Comparison of ENCODE assay signal across 9 mouse cellular contexts in genomic region chr3:17785106-17786022, GRCm38 (mm10).
DNase-seq lines count a peak whose midpoint lies in the region; ATAC-seq and TF ChIP-seq lines count a peak whose summit lies in the region.
"Had no signal": no experiment of that assay in that cellular context is flagged by ENCODE, and none has a peak within 500 bp of the region (broad histone marks: within the 10 kb centered on the region; RNA-seq: fewer than 3 reads in every experiment).

No protein-coding gene starts in this region.

- peaks cover 66% of the 10 kb centered on the region for H3K27me3 ChIP-seq in heart, embryonic 10.5 days (ENCODE audit: insufficient read depth, poor library complexity, severe bottlenecking)
- H3K27me3 ChIP-seq in forebrain, postnatal 0 days (ENCODE audit: insufficient read depth, low read length) = no peaks in the 10 kb centered on the region
- H3K27me3 ChIP-seq in midbrain, embryonic 11.5 days (ENCODE audit: control insufficient read depth, insufficient read depth, low read length) = no peaks in the 10 kb centered on the region

- H3K27ac ChIP-seq in heart, embryonic 10.5 days = peak overlapping the region; percentile 59; the same call in 1 of the 2 replicates
- peak overlapping the region; percentile 99 for H3K27ac ChIP-seq in forebrain, postnatal 0 days (ENCODE audit: low read depth, low read length)
- H3K27ac ChIP-seq in midbrain, embryonic 11.5 days (ENCODE audit: low read depth, low read length) = peak overlapping the region; percentile 100

- DNase-seq in heart, embryonic 10.5 days (ENCODE audit: low spot score) = no peak
- no peak for DNase-seq in heart, adult 9 months (ENCODE audit: low spot score in 2 of 2)
- DNase-seq in R1 (ENCODE audit: low read depth, low spot score) = peak; percentile 58
- DNase-seq in forebrain, postnatal 0 days = peak; percentile 62
- peak; percentile 98 for DNase-seq in midbrain, embryonic 11.5 days (ENCODE audit: low spot score, missing footprints)
- DNase-seq in thymus, postnatal 36 days = no peak
- no peak for DNase-seq in gastrocnemius, postnatal 4 days (ENCODE audit: low spot score in 2 of 2)
- no peak for DNase-seq in ovary, postnatal 10 days (ENCODE audit: low spot score)
- DNase-seq: spleen, adult 18-20 months had no signal

- no peak for ATAC-seq in forebrain, postnatal 0 days
- peak; percentile 80 for ATAC-seq in midbrain, embryonic 11.5 days (ENCODE audit: low FRiP score)

- peak overlapping the region; percentile 89 for H3K9ac ChIP-seq in forebrain, postnatal 0 days
- peak overlapping the region; percentile 100 for H3K9ac ChIP-seq in midbrain, embryonic 11.5 days (ENCODE audit: low read length)

- 4% methylated on average over 21 of the region's 21 CpGs for WGBS in heart, embryonic 10.5 days
- 17% methylated on average over 21 of the region's 21 CpGs for WGBS in forebrain, postnatal 0 days
- WGBS in midbrain, embryonic 11.5 days = 1% methylated on average over 21 of the region's 21 CpGs

- TF ChIP-seq CTCF in forebrain, postnatal 0 days (IDR thresholded peaks at IDR 0.05; ENCODE audit: low read depth) = no peak

- H3K4me1 ChIP-seq in heart, embryonic 10.5 days = peaks cover 14% of the 10 kb centered on the region
- peaks cover 15% of the 10 kb centered on the region; the same call in 1 of the 2 replicates for H3K4me1 ChIP-seq in forebrain, postnatal 0 days (ENCODE audit: insufficient read depth)
- peaks cover 20% of the 10 kb centered on the region for H3K4me1 ChIP-seq in midbrain, embryonic 11.5 days (ENCODE audit: control insufficient read depth, insufficient read depth, low read length)

- no peaks in the 10 kb centered on the region for H3K9me3 ChIP-seq in heart, embryonic 10.5 days
- H3K9me3 ChIP-seq in forebrain, postnatal 0 days (ENCODE audit: low read length) = no peaks in the 10 kb centered on the region
- H3K9me3 ChIP-seq in midbrain, embryonic 11.5 days (ENCODE audit: control insufficient read depth, low read length) = no peaks in the 10 kb centered on the region

- no peaks in the 10 kb centered on the region for H3K36me3 ChIP-seq in heart, embryonic 10.5 days
- no peaks in the 10 kb centered on the region for H3K36me3 ChIP-seq in forebrain, postnatal 0 days (ENCODE audit: insufficient read depth)
- no peaks in the 10 kb centered on the region for H3K36me3 ChIP-seq in midbrain, embryonic 11.5 days (ENCODE audit: control insufficient read depth, insufficient read depth, low read length)

- H3K4me3 ChIP-seq in heart, embryonic 10.5 days = peak overlapping the region; percentile 59
- peak overlapping the region; percentile 46 for H3K4me3 ChIP-seq in forebrain, postnatal 0 days (ENCODE audit: low read depth, low read length)
- peak overlapping the region; percentile 48 for H3K4me3 ChIP-seq in midbrain, embryonic 11.5 days (ENCODE audit: low read depth, low read length)

- peak overlapping the region; percentile 99 for H3K4me2 ChIP-seq in forebrain, postnatal 0 days (ENCODE audit: low read depth)
- H3K4me2 ChIP-seq in midbrain, embryonic 11.5 days = peak overlapping the region; percentile 85

Comparison
In these comparisons a context has a peak if more than half of its experiments do, and no peak if none do; other contexts are left out.
1. DNase-seq: peak in R1 (single experiment), forebrain, postnatal 0 days (single experiment) and midbrain, embryonic 11.5 days (single experiment); none in heart, embryonic 10.5 days (single experiment), heart, adult 9 months (0 of 2), thymus, postnatal 36 days (0 of 2), gastrocnemius, postnatal 4 days (0 of 2) and ovary, postnatal 10 days (single experiment).
2. Peak in every context shown above with its lines, with median percentiles within 50 percentile points of each other: H3K27ac ChIP-seq and H3K4me3 ChIP-seq.